Mouse (Mus musculus) bone marrow macrophage, adult 2 months (primary cell): Measurements from ENCODE around the gene Sec1.

Source experiments
- CTCF ChIP-seq: IDR thresholded peaks from 2 replicates; pipeline ENCODE4 v1.5.1; 2012; ENCODE audit warnings: low read depth, mild to moderate bottlenecking, low read length, moderate library complexity
- POLR2A ChIP-seq: IDR thresholded peaks from 2 replicates; pipeline ENCODE4 v1.6.1; 2012; ENCODE audit warnings: mild to moderate bottlenecking, low read depth, low read length, borderline replicate concordance

- TF ChIP-seq CTCF: no peak
- TF ChIP-seq POLR2A: no peak
Measured at GRCm38 (mm10) chr7:45720413-45721233, 26.4 kb upstream of the Sec1 start, which contains the start of gene Fam83e.
